Mouse (Mus musculus): ENCODE measurements around the gene Ugt1a6a. TPM values are rescaled to one million over a fixed set of nuclear protein-coding genes. Genes with fewer than 3 reads are reported as not detected.
"Not testable (repeated sequence)": the region's sequence is repeated elsewhere in the genome, so short reads cannot be mapped to it uniquely, and the experiment has no call there.

The Ugt1a6a gene
- polyA plus RNA-seq, 1 experiment from 2014 or later, result not detected

DNA sequence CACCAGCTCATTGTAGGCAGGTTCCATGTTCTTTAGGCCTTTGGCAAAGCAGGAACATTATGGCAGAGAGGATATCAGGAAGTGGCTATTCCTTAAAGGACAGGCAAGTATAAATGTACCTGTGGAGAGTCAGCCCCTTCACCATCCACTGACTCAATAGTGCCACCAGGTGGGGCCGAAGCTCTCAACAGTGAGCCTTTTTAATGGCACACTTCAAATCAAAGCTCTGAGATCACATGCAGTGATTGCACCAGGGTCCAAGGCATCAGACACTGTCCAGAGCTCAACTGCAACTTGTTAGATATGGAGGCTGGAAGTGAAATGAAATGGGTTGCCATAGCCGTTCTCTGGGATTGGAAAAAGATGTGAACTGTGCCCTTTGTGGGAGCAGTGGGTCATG lies 10.7 kb downstream of the Ugt1a6a start:
- not testable (repeated sequence) for H3K4me3 ChIP-seq (ENCODE audit: low read depth, low read length); H3K4me2 ChIP-seq; H3K9me3 ChIP-seq (ENCODE audit: control insufficient read depth, low read length); H3K36me3 ChIP-seq (ENCODE audit: control insufficient read depth, insufficient read depth, low read length); DNase-seq (ENCODE audit: low spot score, missing footprints); H3K27ac ChIP-seq (ENCODE audit: low read depth, low read length); H3K27me3 ChIP-seq (ENCODE audit: control insufficient read depth, insufficient read depth, low read length); ATAC-seq (ENCODE audit: low FRiP score); H3K9ac ChIP-seq (ENCODE audit: low read length); H3K4me1 ChIP-seq (ENCODE audit: control insufficient read depth, insufficient read depth, low read length)
- 75% methylated on average over 2 of the region's 2 CpGs for WGBS

DNA sequence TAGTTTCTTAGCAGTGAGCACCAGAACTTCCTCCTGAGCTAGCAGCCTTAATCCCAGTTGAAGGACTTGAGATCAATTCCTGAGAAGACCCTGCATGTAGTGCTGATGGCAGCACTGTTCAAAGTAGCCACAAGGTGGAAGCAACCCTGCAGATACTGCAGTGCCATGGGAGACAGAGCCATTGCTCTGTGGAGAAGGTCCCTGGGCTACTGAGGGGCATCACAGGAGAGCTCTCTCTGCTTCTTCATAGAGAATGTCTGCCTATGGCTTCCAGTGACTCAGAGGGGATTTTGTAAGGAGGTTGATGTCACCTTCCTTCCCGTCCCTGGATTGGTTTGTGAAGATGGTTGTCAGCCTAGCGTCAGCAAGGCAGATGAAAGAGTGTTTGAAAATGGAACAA lies 15.5 kb downstream of the Ugt1a6a start:
- H3K9me3 ChIP-seq (ENCODE audit: control insufficient read depth, low read length); H3K4me3 ChIP-seq (ENCODE audit: low read depth, low read length); H3K27ac ChIP-seq (ENCODE audit: low read depth, low read length); H3K9ac ChIP-seq (ENCODE audit: low read length); ATAC-seq (ENCODE audit: low FRiP score); H3K36me3 ChIP-seq (ENCODE audit: control insufficient read depth, insufficient read depth, low read length); DNase-seq (ENCODE audit: low spot score, missing footprints); H3K4me2 ChIP-seq; H3K27me3 ChIP-seq (ENCODE audit: control insufficient read depth, insufficient read depth, low read length); H3K4me1 ChIP-seq (ENCODE audit: control insufficient read depth, insufficient read depth, low read length): not testable (repeated sequence)
- WGBS, result 83% methylated on average over 2 of the region's 2 CpGs

DNA sequence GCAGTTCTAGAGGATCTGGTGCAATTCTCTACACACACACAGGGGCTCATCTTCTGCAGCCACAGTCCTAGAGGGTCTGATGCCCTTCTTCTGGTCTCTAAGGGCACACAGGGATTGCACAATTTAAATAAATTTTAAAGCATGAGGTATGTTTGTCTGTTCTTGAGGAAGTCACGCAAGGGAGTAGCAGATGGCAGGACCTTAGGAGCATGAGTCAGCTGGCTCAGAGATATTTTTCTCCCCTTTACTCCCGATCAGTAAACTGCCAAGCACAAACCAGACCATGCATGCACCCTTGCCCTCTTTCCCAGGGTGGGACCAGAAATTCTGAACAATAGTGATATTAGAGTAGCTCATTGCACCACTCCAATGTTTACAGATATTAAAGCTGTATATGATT lies 23.8 kb downstream of the Ugt1a6a start:
- Histone ChIP-seq H3K4me2 (no peak overlapping the region), H3K9ac (ENCODE audit: low read length) (no peak overlapping the region), H3K9me3 (ENCODE audit: control insufficient read depth, low read length) (no peaks in the 10 kb centered on the region), H3K27ac (ENCODE audit: low read depth, low read length) (no peak overlapping the region), H3K4me3 (ENCODE audit: low read depth, low read length) (no peak overlapping the region), H3K4me1 (ENCODE audit: control insufficient read depth, insufficient read depth, low read length) (no peaks in the 10 kb centered on the region), H3K36me3 (ENCODE audit: control insufficient read depth, insufficient read depth, low read length) (no peaks in the 10 kb centered on the region), H3K27me3 (ENCODE audit: control insufficient read depth, insufficient read depth, low read length) (no peaks in the 10 kb centered on the region)
- ATAC-seq (ENCODE audit: low FRiP score) (no peak), DNase-seq (ENCODE audit: low spot score, missing footprints) (no peak)
- WGBS, result 86% methylated on average over 2 of the region's 2 CpGs

DNA sequence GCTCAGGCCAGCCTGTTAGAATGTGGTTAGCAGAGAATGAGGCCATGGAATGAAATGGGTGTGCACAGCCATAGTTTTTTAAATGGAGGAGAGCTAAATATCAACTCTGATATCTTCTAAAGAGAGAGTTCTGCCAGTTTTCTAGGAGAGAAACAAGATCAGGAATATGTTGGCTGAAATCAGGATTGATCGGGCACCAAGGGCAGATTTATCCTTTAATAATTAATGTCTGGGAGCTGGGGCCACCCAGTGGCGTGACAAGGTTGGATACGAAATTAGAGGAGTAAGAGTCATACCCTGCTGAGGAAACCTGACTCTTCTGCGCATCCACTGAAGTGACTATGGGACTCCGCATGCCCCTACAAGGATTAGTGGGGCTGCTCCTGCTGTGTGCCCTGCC lies 31.1 kb downstream of the Ugt1a6a start, which contains the start of gene Ugt1a5:
Gene Ugt1a5 (plus strand): TSS at position 302 of the 400 bp plus-strand sequence.
- no peak within 1 kb of the TSS for H3K4me2 ChIP-seq
- ATAC-seq (ENCODE audit: low FRiP score) (no peak), DNase-seq (ENCODE audit: low spot score, missing footprints) (no peak)
- H3K9me3 ChIP-seq (ENCODE audit: control insufficient read depth, low read length), result no peaks in the 10 kb centered on the region
- H3K27ac ChIP-seq (ENCODE audit: low read depth, low read length), result no peak within 1 kb of the TSS
- H3K4me1 ChIP-seq (ENCODE audit: control insufficient read depth, insufficient read depth, low read length), result no peaks in the 10 kb centered on the region
- H3K9ac ChIP-seq (ENCODE audit: low read length), result no peak within 1 kb of the TSS
- WGBS, result 87% methylated on average over 5 of the region's 5 CpGs
- H3K4me3 ChIP-seq (ENCODE audit: low read depth, low read length), result no peak within 1 kb of the TSS
- no peaks in the 10 kb centered on the region for H3K36me3 ChIP-seq (ENCODE audit: control insufficient read depth, insufficient read depth, low read length)
- no peaks in the 10 kb centered on the region for H3K27me3 ChIP-seq (ENCODE audit: control insufficient read depth, insufficient read depth, low read length)

DNA sequence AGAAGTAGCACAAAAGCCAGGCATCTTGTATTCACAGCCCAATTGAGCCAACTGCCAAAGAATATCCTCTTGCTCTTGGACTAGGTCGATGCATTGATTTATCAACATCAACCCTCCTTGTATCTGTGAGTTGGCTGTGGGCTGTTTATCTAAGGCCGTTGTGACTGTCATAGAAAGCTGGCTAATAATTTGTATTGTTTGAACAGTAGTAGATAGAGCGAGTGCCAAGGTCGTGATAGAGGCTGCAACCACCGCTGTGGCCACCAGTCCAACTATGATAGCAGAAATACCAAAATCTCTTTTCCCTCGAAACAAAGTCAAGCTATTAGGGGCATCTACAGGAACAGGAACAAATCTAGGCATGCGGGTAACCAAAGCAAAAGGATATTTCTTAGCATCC lies 37.6 kb downstream of the Ugt1a6a start:
- not testable (repeated sequence) for H3K4me3 ChIP-seq (ENCODE audit: low read depth, low read length); H3K27ac ChIP-seq (ENCODE audit: low read depth, low read length); H3K36me3 ChIP-seq (ENCODE audit: control insufficient read depth, insufficient read depth, low read length); H3K9ac ChIP-seq (ENCODE audit: low read length); ATAC-seq (ENCODE audit: low FRiP score); H3K4me1 ChIP-seq (ENCODE audit: control insufficient read depth, insufficient read depth, low read length); H3K27me3 ChIP-seq (ENCODE audit: control insufficient read depth, insufficient read depth, low read length); H3K9me3 ChIP-seq (ENCODE audit: control insufficient read depth, low read length); DNase-seq (ENCODE audit: low spot score, missing footprints); H3K4me2 ChIP-seq
- WGBS, result 95% methylated on average over 5 of the region's 7 CpGs

DNA sequence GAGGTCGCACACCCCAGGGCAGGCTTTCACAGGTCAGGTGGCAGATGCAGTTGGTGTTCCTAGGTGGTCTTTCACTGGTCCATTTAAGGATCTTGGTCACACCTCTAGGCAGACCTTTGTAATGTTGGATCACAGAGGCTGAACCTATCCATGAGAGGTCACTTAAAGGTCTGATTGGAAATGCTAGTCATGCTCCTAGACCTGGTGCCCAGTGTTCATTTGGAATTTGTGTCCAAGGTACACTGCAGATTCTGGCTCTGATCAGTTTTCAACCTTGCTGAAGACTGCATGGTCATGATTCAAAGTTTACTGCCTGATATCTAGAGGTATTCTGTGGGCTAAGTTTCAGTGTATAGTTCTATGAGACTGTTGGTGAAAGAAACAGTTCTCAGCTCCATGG lies 45.0 kb downstream of the Ugt1a6a start:
- Histone ChIP-seq H3K4me1 (ENCODE audit: control insufficient read depth, insufficient read depth, low read length) (no peaks in the 10 kb centered on the region), H3K9ac (ENCODE audit: low read length) (no peak overlapping the region), H3K4me3 (ENCODE audit: low read depth, low read length) (no peak overlapping the region), H3K36me3 (ENCODE audit: control insufficient read depth, insufficient read depth, low read length) (no peaks in the 10 kb centered on the region), H3K9me3 (ENCODE audit: control insufficient read depth, low read length) (peaks cover 3% of the 10 kb centered on the region; the same call in 1 of the 2 replicates), H3K4me2 (no peak overlapping the region), H3K27ac (ENCODE audit: low read depth, low read length) (no peak overlapping the region), H3K27me3 (ENCODE audit: control insufficient read depth, insufficient read depth, low read length) (no peaks in the 10 kb centered on the region)
- DNase-seq (ENCODE audit: low spot score, missing footprints), result no peak
- 86% methylated on average over 1 of the region's 1 CpGs for WGBS
- no peak for ATAC-seq (ENCODE audit: low FRiP score)

DNA sequence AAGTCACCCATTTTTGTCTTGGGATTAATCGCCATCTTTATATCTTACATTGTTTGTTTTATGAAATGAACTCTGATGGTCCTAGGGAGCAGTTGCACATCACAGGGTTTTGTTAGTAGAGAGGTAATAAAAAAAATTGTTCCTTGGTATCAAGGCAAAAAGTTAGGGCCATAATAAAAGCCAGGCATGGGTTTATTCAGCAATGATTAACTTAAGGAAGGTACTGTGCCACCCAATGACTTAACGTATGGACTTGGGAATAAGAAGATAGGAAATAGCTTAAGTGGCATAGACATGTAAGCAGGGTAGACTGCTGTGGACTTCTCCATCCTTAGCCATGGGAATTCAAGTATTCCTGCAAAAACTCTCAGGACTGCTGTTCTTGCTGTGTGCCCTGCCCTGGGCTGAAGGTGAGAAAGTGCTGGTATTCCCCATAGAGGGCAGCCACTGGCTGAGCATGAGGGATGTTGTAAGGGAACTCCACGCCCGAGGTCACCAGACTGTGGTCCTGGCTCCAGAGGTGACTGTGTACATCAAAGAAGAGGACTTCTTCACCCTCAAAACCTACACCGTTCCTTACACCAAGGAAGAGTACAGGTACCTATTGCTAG lies 51.8 kb downstream of the Ugt1a6a start:
- no peaks in the 10 kb centered on the region for H3K4me1 ChIP-seq (ENCODE audit: control insufficient read depth, insufficient read depth, low read length)
- no peak overlapping the region for H3K4me2 ChIP-seq
- DNase-seq (ENCODE audit: low spot score, missing footprints), result peak; percentile 74
- no peak overlapping the region for H3K9ac ChIP-seq (ENCODE audit: low read length)
- H3K9me3 ChIP-seq (ENCODE audit: control insufficient read depth, low read length), result no peaks in the 10 kb centered on the region
- H3K36me3 ChIP-seq (ENCODE audit: control insufficient read depth, insufficient read depth, low read length), result no peaks in the 10 kb centered on the region
- WGBS, result 91% methylated on average over 5 of the region's 5 CpGs
- no peaks in the 10 kb centered on the region for H3K27me3 ChIP-seq (ENCODE audit: control insufficient read depth, insufficient read depth, low read length)
- H3K27ac ChIP-seq (ENCODE audit: low read depth, low read length), result no peak overlapping the region
- H3K4me3 ChIP-seq (ENCODE audit: low read depth, low read length), result no peak overlapping the region
- no peak for ATAC-seq (ENCODE audit: low FRiP score)

DNA sequence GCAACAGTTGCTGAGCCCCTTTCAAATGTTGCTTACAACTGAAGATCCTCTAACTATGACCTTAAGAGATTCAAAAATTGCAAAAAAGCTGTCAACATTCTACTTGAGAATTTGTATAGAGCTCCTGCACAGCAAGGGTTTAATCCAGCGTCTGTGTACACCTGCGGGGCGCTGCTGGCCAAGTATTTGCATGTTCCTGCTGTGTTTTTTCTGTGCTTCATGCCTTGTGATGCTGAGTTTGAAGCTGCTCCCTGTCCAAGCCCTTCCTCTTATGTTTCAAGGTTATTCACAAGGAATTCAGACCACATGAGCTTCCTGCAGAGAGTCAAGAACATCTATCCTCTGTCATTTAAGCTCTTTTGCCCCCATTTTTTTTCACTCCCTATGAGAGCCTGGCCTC lies 57.5 kb downstream of the Ugt1a6a start:
- H3K27me3 ChIP-seq (ENCODE audit: control insufficient read depth, insufficient read depth, low read length), result no peaks in the 10 kb centered on the region
- H3K4me1 ChIP-seq (ENCODE audit: control insufficient read depth, insufficient read depth, low read length), result no peaks in the 10 kb centered on the region
- H3K4me3 ChIP-seq (ENCODE audit: low read depth, low read length), result no peak overlapping the region
- peak; percentile 47 for DNase-seq (ENCODE audit: low spot score, missing footprints)
- H3K4me2 ChIP-seq, result no peak overlapping the region
- no peaks in the 10 kb centered on the region for H3K36me3 ChIP-seq (ENCODE audit: control insufficient read depth, insufficient read depth, low read length)
- H3K9ac ChIP-seq (ENCODE audit: low read length), result no peak overlapping the region
- no peaks in the 10 kb centered on the region for H3K9me3 ChIP-seq (ENCODE audit: control insufficient read depth, low read length)
- no peak overlapping the region for H3K27ac ChIP-seq (ENCODE audit: low read depth, low read length)
- 68% methylated on average over 3 of the region's 3 CpGs for WGBS
- no peak for ATAC-seq (ENCODE audit: low FRiP score)

DNA sequence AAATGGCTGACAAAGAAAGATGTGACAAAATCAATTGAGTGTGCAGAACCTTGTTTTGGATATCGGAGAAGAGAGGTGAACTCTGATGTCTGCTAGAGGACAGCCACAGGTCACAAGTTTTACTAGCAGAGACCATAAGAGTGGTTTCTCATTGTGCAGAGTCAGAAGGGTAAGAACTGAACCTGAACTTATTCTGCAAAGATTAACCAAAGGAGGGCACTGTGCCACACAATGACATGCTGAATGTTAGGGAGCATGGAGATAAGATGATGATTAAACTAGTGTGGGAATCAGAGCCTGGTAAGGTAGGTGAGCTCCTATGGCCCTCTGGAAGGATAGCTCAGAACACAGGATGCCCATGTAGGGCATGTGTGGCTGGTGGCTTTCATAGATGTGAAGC lies 61.1 kb downstream of the Ugt1a6a start:
- H3K4me2 ChIP-seq, result no peak overlapping the region
- no peak overlapping the region for H3K4me3 ChIP-seq (ENCODE audit: low read depth, low read length)
- no peak overlapping the region for H3K9ac ChIP-seq (ENCODE audit: low read length)
- H3K36me3 ChIP-seq (ENCODE audit: control insufficient read depth, insufficient read depth, low read length), result no peaks in the 10 kb centered on the region
- no peaks in the 10 kb centered on the region for H3K9me3 ChIP-seq (ENCODE audit: control insufficient read depth, low read length)
- no peak for DNase-seq (ENCODE audit: low spot score, missing footprints)
- no peak overlapping the region for H3K27ac ChIP-seq (ENCODE audit: low read depth, low read length)
- no peaks in the 10 kb centered on the region for H3K4me1 ChIP-seq (ENCODE audit: control insufficient read depth, insufficient read depth, low read length)
- no peaks in the 10 kb centered on the region for H3K27me3 ChIP-seq (ENCODE audit: control insufficient read depth, insufficient read depth, low read length)
- no peak for ATAC-seq (ENCODE audit: low FRiP score)
- 97% methylated on average over 1 of the region's 1 CpGs for WGBS
